Mouse (Mus musculus) heart, postnatal 10 days (tissue): ENCODE data around the gene Gm43738. TPM values are rescaled to one million over a fixed set of nuclear protein-coding genes. Genes with fewer than 3 reads are reported as not detected.

Experiments used
- DNase-seq, 2 experiments: peaks; one replicate each; pipeline ENCODE4 v3.0.0; 2021
- intact Hi-C: fragments of 180-260 bp; cut with DNase I; formaldehyde crosslinking; loops from one replicate; pipeline ENCODE4 v1.15.1; 2025
- total RNA-seq, 2 experiments: library from RNA; stranded (reverse); gene quantifications; 2 replicates each; pipeline ENCODE4 v1.2.3; 2021

Gm43738 gene
- not detected for total RNA-seq

DNA sequence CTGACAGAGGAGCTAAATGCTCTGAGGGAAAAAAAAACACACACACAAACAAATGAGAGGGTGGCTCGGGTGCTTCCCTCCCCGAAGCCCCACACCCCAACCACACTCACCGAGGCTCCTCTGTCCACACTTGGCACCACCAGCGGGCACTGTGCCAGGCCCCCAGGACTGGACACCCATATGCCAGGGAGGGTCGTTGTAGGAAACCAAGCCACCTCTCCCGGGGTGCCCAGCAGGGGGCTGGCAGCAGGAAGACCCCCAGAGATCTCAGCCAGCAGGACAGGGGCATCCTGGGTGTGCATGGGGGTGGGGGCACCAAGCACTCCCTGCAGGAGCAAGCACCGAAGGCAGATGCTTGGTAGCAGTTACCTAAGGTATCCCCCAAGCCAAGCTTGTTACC lies at the start of gene Gm43738:
Gene Gm43738, minus strand, starts transcription at position 289 of the 400 bp plus-strand sequence.
- DNase-seq = no peak
- intact Hi-C loops = loop anchor here (10.0 kb wide), 1 partner anchor 204 kb away; no protein-coding TSS in a partner anchor

DNA sequence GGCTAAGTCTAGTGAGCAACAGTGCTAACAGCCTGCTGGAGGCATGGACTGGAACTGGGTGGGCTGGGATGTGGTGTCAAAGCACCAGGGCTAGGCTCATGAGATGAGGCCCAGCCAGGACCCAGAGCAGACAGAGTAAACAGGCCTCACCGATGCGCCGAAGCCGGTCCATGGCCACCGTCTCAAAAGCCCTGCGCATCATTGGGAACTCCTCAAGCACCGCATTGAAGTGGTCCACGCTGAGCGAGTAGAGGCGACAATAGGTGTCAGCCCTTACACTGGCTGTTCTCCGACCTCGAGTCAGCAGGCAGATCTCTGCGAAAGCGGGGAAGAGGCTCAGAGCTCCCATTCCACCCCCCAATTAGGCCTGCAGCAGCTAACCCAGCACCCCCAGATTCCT lies 47.7 kb upstream of the Gm43738 start:
- intact Hi-C loops = no loop called here
- no peak for DNase-seq

DNA sequence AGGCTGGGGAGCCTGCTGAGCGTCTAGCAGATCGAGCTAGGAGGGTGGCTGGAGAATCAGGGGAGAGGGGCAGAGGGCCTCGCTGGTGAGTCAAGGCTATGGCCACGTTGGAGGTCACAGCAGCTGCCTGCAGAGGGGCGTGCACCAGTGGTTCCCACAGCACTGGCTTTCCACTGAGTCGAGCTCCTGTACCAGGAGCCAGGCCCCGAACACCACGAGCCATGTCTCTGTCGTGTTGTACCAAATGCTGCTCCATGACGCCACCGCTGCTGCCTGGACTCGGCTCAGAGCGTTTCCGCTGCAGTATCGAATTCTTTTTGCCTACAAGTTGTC lies 47.0 kb upstream of the Gm43738 start:
- DNase-seq = no peak
- intact Hi-C loops = no loop called here

GRCm38 (mm10) chr3:89147101-89147978 lies 46.4 kb upstream of the Gm43738 start:
- no peak for DNase-seq
- intact Hi-C loops = no loop called here

GRCm38 (mm10) chr3:89145566-89145965 lies 44.7 kb upstream of the Gm43738 start:
- no peak for DNase-seq
- intact Hi-C loops = no loop called here

DNA sequence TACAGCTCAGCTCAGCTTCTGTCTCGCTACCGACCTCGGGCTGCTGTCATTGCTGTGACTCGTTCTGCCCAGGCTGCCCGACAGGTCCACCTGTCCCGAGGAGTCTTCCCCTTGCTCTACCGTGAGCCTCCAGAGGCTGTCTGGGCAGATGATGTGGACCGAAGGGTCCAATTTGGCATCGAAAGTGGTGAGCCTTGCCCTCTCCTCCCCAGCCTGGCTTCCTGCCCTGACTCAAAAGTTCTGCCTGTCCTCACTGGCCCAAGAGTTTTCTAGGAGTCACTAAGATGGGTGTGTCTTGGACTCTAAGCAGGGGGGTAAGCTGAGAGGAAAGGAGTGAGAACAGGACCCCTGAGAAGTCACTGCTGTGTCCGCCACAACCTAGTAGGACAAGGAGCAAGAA lies 43.9 kb upstream of the Gm43738 start:
- no peak for DNase-seq

DNA sequence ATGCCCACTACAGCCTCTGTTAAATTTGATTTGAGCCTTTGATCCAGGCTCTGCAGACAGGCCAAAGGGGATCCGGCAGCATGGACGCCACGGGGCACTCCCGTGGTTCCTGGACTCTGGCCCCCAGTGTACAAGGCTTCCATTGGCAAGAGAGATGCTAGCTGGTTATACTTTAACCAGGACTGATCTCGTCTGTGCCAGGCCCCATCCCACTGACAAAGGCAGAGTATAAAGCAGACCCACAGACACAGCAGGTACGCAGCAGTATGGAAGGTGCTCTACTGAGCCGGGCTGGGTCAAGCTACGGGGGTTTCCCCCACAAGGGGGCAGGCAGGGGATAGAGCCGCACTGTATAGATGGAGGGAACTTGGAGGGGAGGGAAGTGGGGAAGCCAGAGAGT lies 35.5 kb upstream of the Gm43738 start:
- no peak for DNase-seq
- intact Hi-C loops = no loop called here

More for the DNA sequence above, 43.9 kb upstream of the Gm43738 start:
- intact Hi-C loops = no loop called here

DNA sequence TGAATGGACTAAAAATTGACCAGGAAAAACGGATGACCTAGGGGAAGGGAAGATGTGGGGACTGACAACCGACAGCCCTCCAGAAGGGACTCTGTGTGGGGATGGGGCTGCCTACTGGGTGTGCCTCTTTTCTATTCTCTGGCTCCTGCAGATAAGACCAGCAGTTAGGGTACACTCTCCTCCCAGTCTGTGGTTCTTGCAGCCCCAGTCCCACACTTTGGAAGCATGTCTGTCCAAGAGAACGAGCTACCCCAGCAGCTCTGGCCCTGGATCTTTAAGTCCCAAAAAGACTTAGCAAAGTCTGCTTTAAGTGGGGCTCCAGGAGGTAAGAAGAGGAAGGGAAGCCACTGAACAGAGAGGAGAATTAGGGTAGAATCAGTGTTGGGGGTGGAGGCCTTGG lies 35.1 kb upstream of the Gm43738 start, which contains the start of gene Pklr:
Gene Pklr, plus strand, starts transcription at position 185 of the 400 bp plus-strand sequence.
- no peak for DNase-seq
- intact Hi-C loops = no loop called here

DNA sequence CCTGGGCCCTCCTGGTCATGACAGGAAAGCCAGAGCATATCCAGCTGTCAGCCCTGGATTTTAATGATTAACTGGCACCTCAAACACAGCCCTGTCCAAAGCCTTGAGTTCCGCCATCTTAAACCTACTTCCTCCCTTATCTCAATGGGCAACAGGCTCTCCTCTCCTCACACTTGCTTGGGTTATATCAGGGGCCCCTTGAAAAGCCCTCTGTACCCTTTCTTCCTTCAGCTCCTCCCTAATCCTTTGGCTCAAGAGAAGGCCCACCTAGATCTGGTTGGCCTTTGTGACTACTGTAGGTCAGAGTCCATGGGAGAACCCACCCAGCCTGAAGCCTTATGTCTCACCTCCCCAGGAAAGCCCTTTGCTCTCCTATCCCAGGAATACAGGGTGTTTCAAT lies 32.9 kb upstream of the Gm43738 start:
- no peak for DNase-seq
- intact Hi-C loops = no loop called here

DNA sequence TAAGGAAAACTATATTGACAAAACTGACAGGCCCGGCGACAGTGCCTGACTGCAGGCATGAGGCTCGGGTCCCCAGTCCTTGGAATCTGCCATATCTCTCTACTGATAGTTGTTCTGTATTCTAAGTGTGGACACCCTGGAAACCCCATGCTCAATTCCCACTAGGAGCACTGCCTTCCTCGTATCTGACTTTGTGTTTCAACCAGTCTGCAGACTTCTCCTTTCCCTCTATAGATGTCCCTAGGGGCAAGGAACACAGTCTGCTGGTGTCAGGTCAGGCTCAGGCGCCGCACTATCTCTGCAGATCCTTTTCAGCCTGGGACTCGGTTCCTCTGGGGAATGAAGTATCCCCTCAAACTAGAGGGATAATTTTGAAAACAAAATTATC lies 32.2 kb upstream of the Gm43738 start:
- DNase-seq = no peak
- intact Hi-C loops = no loop called here

- DNase-seq = peak; percentile 35 to 47
- intact Hi-C loops = no loop called here
These were observed 31.6 kb upstream of the Gm43738 start for GRCm38 (mm10) chr3:89132285-89133062.

- intact Hi-C loops = no loop called here
- no peak for DNase-seq
These were observed 30.9 kb upstream of the Gm43738 start for GRCm38 (mm10) chr3:89131816-89132215.

DNA sequence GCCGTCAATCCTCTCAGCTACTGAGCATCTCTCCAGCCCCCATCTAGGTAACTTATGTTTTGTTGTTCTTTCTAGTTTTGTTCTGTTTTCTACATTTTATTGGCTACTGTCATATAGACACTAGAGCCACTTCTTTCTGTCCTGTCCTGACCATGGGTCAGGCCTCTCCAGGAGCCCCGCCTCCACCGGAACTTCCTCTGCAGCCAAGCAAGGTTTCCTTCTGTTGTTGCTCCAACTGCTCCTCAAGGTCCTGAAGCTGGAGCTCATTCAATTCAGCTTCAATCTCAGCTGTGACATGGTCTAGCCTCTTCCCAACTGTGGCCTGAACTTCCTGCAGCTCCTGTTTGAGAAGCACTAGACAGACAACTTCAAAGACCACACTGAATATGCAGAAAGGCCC lies 29.0 kb upstream of the Gm43738 start:
- DNase-seq = no peak
- intact Hi-C loops = no loop called here

DNA sequence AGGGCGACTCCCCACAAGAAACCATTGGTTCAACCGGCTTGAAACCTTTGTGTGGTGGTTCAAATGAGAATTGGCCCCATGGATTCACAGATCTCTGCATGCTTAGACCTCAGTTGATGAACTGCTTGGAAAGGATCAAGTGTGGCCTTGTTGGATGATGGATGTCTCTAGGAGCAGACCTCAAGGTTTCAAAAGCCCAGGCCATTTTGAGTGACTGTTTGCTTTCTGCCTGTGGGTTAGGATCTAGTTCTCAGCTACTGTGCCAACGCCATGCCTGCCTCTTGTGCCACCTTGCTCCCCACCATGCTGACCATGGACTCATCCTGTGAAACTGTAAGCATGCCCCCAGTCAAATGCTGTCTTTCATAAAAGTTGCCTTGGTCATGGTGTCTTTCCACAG lies 25.1 kb upstream of the Gm43738 start:
- intact Hi-C loops = no loop called here
- no peak for DNase-seq

- intact Hi-C loops = no loop called here
- peak; percentile 55 to 64 for DNase-seq
These were observed 23.3 kb upstream of the Gm43738 start for GRCm38 (mm10) chr3:89124241-89124640.

- intact Hi-C loops = no loop called here
- peak; percentile 61 to 67 for DNase-seq
These were observed 22.4 kb upstream of the Gm43738 start for GRCm38 (mm10) chr3:89123313-89123712.

DNA sequence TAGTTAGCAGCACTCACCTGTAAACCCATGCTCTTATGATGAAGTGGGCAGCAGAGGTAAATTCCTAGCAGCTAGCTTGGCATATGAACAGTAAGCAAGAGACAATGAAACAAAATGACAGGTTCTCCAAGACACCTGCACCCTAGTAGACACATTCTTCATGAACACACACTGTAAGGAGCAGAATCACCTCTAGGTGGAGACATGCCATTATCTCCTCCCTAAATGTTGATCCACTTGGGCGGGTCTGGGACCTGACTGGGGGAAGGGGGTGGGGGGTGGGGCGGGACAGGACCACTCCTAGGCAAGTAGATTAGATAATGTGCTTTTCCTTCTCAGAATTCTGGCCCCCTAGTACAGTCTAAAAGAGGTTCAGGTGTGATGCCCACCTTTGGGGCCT lies 14.6 kb upstream of the Gm43738 start:
- DNase-seq = peak; percentile 31 to 43
- intact Hi-C loops = loop anchor here (1.0 to 2.0 kb wide), 2 partner anchors 43 to 101 kb away; no protein-coding TSS in a partner anchor

DNA sequence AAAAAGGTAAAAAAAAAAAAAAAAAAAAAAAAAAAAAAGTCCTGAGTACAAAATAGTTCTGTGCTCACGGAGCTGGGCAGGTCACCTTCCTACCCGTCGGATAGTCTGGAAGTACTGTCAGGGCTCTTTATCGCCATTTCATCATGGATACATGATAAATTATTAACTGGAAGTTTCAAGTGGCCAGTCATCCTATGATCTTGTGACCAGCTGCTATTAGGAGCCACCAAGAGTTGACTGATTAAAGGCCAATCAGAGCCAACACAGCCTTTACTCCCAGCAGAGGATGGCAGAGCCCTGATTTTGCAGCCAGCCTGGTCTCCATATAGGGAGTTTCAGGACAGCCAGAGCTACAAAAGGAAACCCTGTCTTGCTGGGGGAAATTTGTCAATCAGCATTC lies 12.2 kb upstream of the Gm43738 start:
- intact Hi-C loops = no loop called here
- DNase-seq = no peak

DNA sequence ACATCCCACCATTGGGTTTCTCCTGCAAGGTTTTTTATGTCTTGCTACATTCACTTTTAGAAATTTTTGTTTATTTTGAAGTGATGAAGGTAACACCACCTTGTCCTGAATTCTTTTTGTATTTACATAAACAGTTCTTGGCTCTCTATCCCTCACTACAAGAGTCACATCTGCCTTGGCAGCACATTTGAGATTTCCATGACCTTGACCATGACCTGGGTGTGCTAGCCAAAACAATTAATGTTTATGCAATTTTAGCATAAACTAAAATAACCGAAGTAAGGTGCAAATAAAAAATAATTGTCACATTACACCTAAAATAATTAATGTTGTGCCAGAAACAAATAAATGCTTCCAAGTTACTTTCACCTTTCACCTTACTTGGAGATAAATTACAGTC lies 7.2 kb upstream of the Gm43738 start:
- intact Hi-C loops = loop anchor here (10.0 kb wide), 1 partner anchor 197 kb away; no protein-coding TSS in a partner anchor
- DNase-seq = no peak

GRCm38 (mm10) chr3:89107545-89107944 lies 6.6 kb upstream of the Gm43738 start:
- intact Hi-C loops = loop anchor here (10.0 kb wide), 1 partner anchor 197 kb away; no protein-coding TSS in a partner anchor

GRCm38 (mm10) chr3:89106881-89107280 lies 6.0 kb upstream of the Gm43738 start:
- no peak for DNase-seq
- intact Hi-C loops = loop anchor here (10.0 kb wide), 1 partner anchor 198 kb away; no protein-coding TSS in a partner anchor

More at GRCm38 (mm10) chr3:89107545-89107944, 6.6 kb upstream of the Gm43738 start:
- DNase-seq = no peak

GRCm38 (mm10) chr3:89103291-89103595 lies 2.3 kb upstream of the Gm43738 start:
- no peak for DNase-seq
- intact Hi-C loops = loop anchor here (10.0 kb wide), 1 partner anchor 202 kb away; no protein-coding TSS in a partner anchor
